ENCODE assay signal across 23 mouse cellular contexts in the genomic region with DNA sequence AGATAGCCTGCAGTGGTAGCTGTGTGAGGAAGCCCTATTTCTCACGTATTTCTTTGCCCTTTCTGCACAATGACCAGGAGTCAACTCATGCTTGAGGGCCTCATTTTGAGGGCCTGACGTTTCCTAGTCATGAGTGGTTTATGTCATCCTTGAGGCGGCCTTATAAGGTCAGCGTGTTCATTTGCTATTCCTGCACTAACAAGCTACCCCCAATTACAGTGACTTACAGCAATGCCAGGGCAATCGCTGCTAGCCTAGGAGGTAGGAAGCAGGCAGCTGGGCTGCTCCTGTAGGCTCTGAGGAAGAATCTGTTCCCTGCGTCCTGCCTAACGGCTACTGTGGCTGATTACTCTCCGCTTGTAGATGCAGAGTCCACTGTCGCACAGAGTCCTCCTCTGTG.
DNase-seq lines count a peak whose midpoint lies in the region; ATAC-seq and TF ChIP-seq lines count a peak whose summit lies in the region.
"Had no signal": no experiment of that assay in that cellular context is flagged by ENCODE, and none has a peak within 500 bp of the region (broad histone marks: within the 10 kb centered on the region; RNA-seq: fewer than 3 reads in every experiment).

No protein-coding gene starts in this region.

- peaks cover 71% of the 10 kb centered on the region for H3K4me1 ChIP-seq in heart, embryonic 13.5 days
- peaks cover 8% of the 10 kb centered on the region; the same call in 1 of the 2 replicates for H3K4me1 ChIP-seq in lung, postnatal 0 days (ENCODE audit: insufficient read depth, low read depth, low read length)
- H3K4me1 ChIP-seq in lung, adult 2 months (ENCODE audit: control insufficient read depth, insufficient read depth, low read length), result peaks cover 17% of the 10 kb centered on the region
- H3K4me1 ChIP-seq in ES-E14 (ENCODE audit: control insufficient read depth in 2 of 2, insufficient read depth in 2 of 2, low read length in 2 of 2, poor library complexity in 1 of 2), result peaks cover 3 to 18% of the 10 kb centered on the region in 2 experiments
- peaks cover 15% of the 10 kb centered on the region for H3K4me1 ChIP-seq in stomach, embryonic 14.5 days (ENCODE audit: control insufficient read depth, insufficient read depth, low read length)
- H3K4me1 ChIP-seq: forebrain, embryonic 13.5 days; liver, embryonic 15.5 days; midbrain, embryonic 12.5 days had no signal

- peak; percentile 29; the same call in 1 of the 2 replicates for TF ChIP-seq EP300 in lung, postnatal 0 days (IDR thresholded peaks at IDR 0.05)

- no peaks in the 10 kb centered on the region for H3K9me3 ChIP-seq in heart, embryonic 13.5 days
- no peaks in the 10 kb centered on the region for H3K9me3 ChIP-seq in lung, postnatal 0 days (ENCODE audit: low read length)
- no peaks in the 10 kb centered on the region for H3K9me3 ChIP-seq in ES-E14 (ENCODE audit: control insufficient read depth, insufficient read depth, low read depth, low read length)
- H3K9me3 ChIP-seq in stomach, embryonic 14.5 days (ENCODE audit: control insufficient read depth, low read depth, low read length), result no peaks in the 10 kb centered on the region
- H3K9me3 ChIP-seq: forebrain, embryonic 13.5 days; liver, embryonic 15.5 days; midbrain, embryonic 12.5 days; neural tube, embryonic 15.5 days had no signal

- H3K27me3 ChIP-seq in heart, embryonic 13.5 days (replicated peaks), result no peaks in the 10 kb centered on the region
- H3K27me3 ChIP-seq in lung, postnatal 0 days (replicated peaks; ENCODE audit: insufficient read depth, low read length), result no peaks in the 10 kb centered on the region
- no peaks in the 10 kb centered on the region for H3K27me3 ChIP-seq in stomach, embryonic 14.5 days (ENCODE audit: control insufficient read depth, insufficient read depth, low read length)
- H3K27me3 ChIP-seq: CH12.LX; forebrain, embryonic 13.5 days; liver, embryonic 15.5 days; neural tube, embryonic 15.5 days had no signal

- no peak overlapping the region for H3K4me3 ChIP-seq in heart, embryonic 13.5 days
- H3K4me3 ChIP-seq in lung, postnatal 0 days (ENCODE audit: low read depth, low read length), result no peak overlapping the region
- no peak overlapping the region for H3K4me3 ChIP-seq in lung, adult 2 months (replicated peaks; ENCODE audit: extremely low read depth, low read depth, low read length)
- no peak overlapping the region for H3K4me3 ChIP-seq in ES-E14 (ENCODE audit: insufficient read depth in 1 of 2, low read depth in 1 of 2, low read length in 2 of 2, poor library complexity in 1 of 2, severe bottlenecking in 1 of 2)
- H3K4me3 ChIP-seq in stomach, embryonic 14.5 days (ENCODE audit: low read depth, low read length), result no peak overlapping the region
- H3K4me3 ChIP-seq: forebrain, embryonic 13.5 days; liver, embryonic 15.5 days; midbrain, embryonic 12.5 days; neural tube, embryonic 15.5 days had no signal

- no peak for DNase-seq in heart, adult 18-20 months
- no peak for DNase-seq in lung, postnatal 0 days (ENCODE audit: low spot score)
- DNase-seq in lung, adult 2 months, result no peak
- no peak for DNase-seq in ES-E14 (ENCODE audit: low read depth, low spot score)
- DNase-seq in left cerebral cortex, adult 11 months (ENCODE audit: low spot score), result no peak
- no peak for DNase-seq in right cerebral cortex, adult 2 months (ENCODE audit: low spot score in 2 of 2)
- DNase-seq: adrenal gland, postnatal 14 days; cerebellum, adult 2 months; cerebellum, postnatal 36 days; embryo, embryonic 11 days; gastrocnemius, postnatal 36 days; kidney, postnatal 36 days; liver; right cerebral cortex, postnatal 14 days; thymus, adult 2 months had no signal

- ATAC-seq in heart, embryonic 13.5 days (ENCODE audit: extremely low read depth, insufficient number of reproducible peaks, low FRiP score, low TSS enrichment), result no peak
- ATAC-seq in lung, postnatal 0 days, result no peak
- ATAC-seq in stomach, embryonic 14.5 days (ENCODE audit: insufficient number of reproducible peaks, insufficient read depth, low FRiP score, low read depth), result peak; percentile 51; the same call in 1 of the 2 replicates
- ATAC-seq: forebrain, embryonic 13.5 days; intestine, postnatal 0 days had no signal

- H3K27ac ChIP-seq in heart, embryonic 13.5 days (replicated peaks), result peak overlapping the region; percentile 85
- H3K27ac ChIP-seq in lung, postnatal 0 days (ENCODE audit: low read length), result peak overlapping the region; percentile 8; the same call in 1 of the 2 replicates
- peak overlapping the region; percentile 7; the same call in 1 of the 2 replicates for H3K27ac ChIP-seq in ES-E14 (ENCODE audit: insufficient read depth, low read depth, low read length, poor library complexity, severe bottlenecking)
- no peak overlapping the region for H3K27ac ChIP-seq in stomach, embryonic 14.5 days (ENCODE audit: low read length)
- H3K27ac ChIP-seq: forebrain, embryonic 13.5 days; liver, embryonic 15.5 days; midbrain, embryonic 12.5 days; neural tube, embryonic 15.5 days had no signal

- in situ Hi-C loops in ES-E14 (cut with MboI; ENCODE audit: low sequenced_read_pairs in 2 of 2, unreplicated experiment in 2 of 2), result no loop called here

- no peak for TF ChIP-seq POLR2A in lung, adult 2 months (IDR thresholded peaks at IDR 0.05; ENCODE audit: borderline replicate concordance, extremely low read depth, low read depth, low read length)

- peak overlapping the region; percentile 59 for H3K9ac ChIP-seq in heart, embryonic 13.5 days
- H3K9ac ChIP-seq in lung, postnatal 0 days (replicated peaks; ENCODE audit: low read depth), result no peak overlapping the region
- no peak overlapping the region for H3K9ac ChIP-seq in ES-E14 (ENCODE audit: insufficient read depth, low read depth, low read length, poor library complexity, severe bottlenecking)
- no peak overlapping the region for H3K9ac ChIP-seq in stomach, embryonic 14.5 days (replicated peaks; ENCODE audit: low read depth, low read length)
- H3K9ac ChIP-seq: forebrain, embryonic 13.5 days; liver, embryonic 15.5 days; midbrain, embryonic 12.5 days; neural tube, embryonic 15.5 days had no signal

- no peaks in the 10 kb centered on the region for H3K36me3 ChIP-seq in heart, embryonic 13.5 days
- no peaks in the 10 kb centered on the region for H3K36me3 ChIP-seq in lung, postnatal 0 days (ENCODE audit: insufficient read depth, low read length)
- peaks cover 3% of the 10 kb centered on the region; the same call in 1 of the 2 replicates for H3K36me3 ChIP-seq in ES-E14 (ENCODE audit: control insufficient read depth, insufficient read depth, low read length, poor library complexity, severe bottlenecking)
- H3K36me3 ChIP-seq in stomach, embryonic 14.5 days (ENCODE audit: control insufficient read depth, insufficient read depth, low read length), result no peaks in the 10 kb centered on the region
- H3K36me3 ChIP-seq: liver, embryonic 15.5 days; midbrain, embryonic 12.5 days; neural tube, embryonic 15.5 days had no signal

- no peak for TF ChIP-seq CTCF in lung, postnatal 0 days (IDR thresholded peaks at IDR 0.05)
- no peak for TF ChIP-seq CTCF in lung, adult 2 months (IDR thresholded peaks at IDR 0.05; ENCODE audit: insufficient read depth, low read length)

- WGBS in heart, embryonic 13.5 days, result 41% methylated on average over 9 of the region's 9 CpGs
- 70% methylated on average over 9 of the region's 9 CpGs for WGBS in lung, postnatal 0 days
- 79% methylated on average over 9 of the region's 9 CpGs for WGBS in lung, adult 2 months
- 71% methylated on average over 9 of the region's 9 CpGs for WGBS in stomach, embryonic 14.5 days

- H3K4me2 ChIP-seq in heart, embryonic 13.5 days, result peak overlapping the region; percentile 24; the same call in 1 of the 2 replicates
- H3K4me2 ChIP-seq in lung, postnatal 0 days (replicated peaks; ENCODE audit: low read depth, low read length), result no peak overlapping the region
- H3K4me2 ChIP-seq in stomach, embryonic 14.5 days (replicated peaks; ENCODE audit: low read depth, low read length), result no peak overlapping the region
- H3K4me2 ChIP-seq: forebrain, embryonic 13.5 days; liver, embryonic 15.5 days; midbrain, embryonic 12.5 days; neural tube, embryonic 15.5 days had no signal

TF ChIP-seq in ES-E14, 5 proteins besides CTCF, POLR2A, EP300 and RAD21:
- TF ChIP-seq ZC3H11A (IDR thresholded peaks at IDR 0.05; ENCODE audit: borderline replicate concordance, low read depth, low read length) (no peak), CHD2 (IDR thresholded peaks at IDR 0.05; ENCODE audit: low read depth, low read length) (no peak), MAFK (IDR thresholded peaks at IDR 0.05; ENCODE audit: insufficient read depth, low read depth, low read length) (no peak), ZNF384 (IDR thresholded peaks at IDR 0.05; ENCODE audit: low read depth, low read length) (no peak), HCFC1 (IDR thresholded peaks at IDR 0.05; ENCODE audit: borderline replicate concordance, insufficient read depth, low read length) (no peak)
